Mouse (Mus musculus): ENCODE data around the gene Mycbp.
"Not testable (repeated sequence)": the region's sequence is repeated elsewhere in the genome, so short reads cannot be mapped to it uniquely, and the experiment has no call there.

The Mycbp gene

DNA sequence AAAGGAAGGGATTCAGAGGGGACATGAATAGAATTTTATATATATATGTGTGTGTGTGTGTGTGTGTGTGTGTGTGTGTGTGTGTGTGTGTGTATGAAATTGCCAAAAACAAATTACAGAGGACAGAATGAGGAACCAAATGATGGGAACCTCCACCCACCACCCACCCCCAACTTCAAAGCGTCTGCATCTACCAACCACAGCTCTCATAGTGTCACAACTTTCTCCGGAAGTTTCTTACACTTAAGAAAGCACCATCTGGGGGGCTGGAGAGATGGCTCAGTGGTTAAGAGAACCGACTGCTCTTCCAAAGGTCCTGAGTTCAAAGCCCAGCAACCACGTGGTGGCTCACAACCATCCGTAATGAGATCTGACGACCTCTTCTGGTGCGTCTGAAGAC lies 36.2 kb downstream of the Mycbp start:
- not testable (repeated sequence) for DNase-seq (ENCODE audit: low read depth, low spot score)

DNA sequence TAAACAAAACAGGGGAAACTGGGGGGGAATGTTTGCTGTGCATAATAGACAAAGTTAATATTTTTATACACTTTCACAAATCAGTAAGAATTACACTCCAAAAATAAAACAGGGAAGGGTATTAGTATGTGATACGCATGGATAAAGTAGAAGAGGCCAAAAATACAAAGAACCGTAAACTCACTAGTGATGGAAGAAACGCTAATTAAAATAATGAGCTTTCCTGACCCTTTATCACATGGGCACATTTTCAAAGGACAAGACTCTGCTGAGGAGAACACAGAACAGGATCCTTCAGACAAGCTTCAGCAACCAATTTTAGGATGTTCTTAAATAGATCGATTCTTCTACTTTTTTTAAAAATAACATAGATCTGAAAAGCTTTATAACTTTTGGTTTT lies 42.1 kb downstream of the Mycbp start:
- DNase-seq (ENCODE audit: low read depth, low spot score) = no peak

- no peak for DNase-seq (ENCODE audit: low read depth, low spot score)
Measured at GRCm38 (mm10) chr4:123947149-123947548, 42.5 kb downstream of the Mycbp start.

GRCm38 (mm10) chr4:123948901-123949300 lies 44.3 kb downstream of the Mycbp start:
- no peak for DNase-seq (ENCODE audit: low read depth, low spot score)

GRCm38 (mm10) chr4:123949649-123950048 lies 45.0 kb downstream of the Mycbp start:
- DNase-seq (ENCODE audit: low read depth, low spot score) = no peak

DNA sequence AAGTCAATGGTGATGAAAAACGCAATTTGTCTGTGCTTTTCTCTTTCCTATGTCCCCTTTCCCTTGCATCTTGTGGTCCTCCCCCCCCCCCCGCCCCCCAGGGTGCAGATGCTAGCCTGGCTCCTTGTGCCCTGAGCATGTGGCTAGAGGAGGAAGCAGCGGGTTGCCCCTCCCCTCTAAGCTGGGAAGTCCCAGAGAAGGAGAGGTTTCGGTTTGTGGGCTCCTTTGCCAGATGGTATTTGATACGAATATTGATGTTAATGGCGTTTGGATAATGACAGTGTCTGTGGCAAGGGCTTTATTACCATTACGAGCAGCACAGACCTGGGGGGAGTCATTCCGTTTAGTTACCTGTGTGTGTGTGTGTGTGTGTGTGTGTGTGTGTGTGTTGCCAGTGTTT lies 47.4 kb downstream of the Mycbp start:
- no peak for DNase-seq (ENCODE audit: low read depth, low spot score)

DNA sequence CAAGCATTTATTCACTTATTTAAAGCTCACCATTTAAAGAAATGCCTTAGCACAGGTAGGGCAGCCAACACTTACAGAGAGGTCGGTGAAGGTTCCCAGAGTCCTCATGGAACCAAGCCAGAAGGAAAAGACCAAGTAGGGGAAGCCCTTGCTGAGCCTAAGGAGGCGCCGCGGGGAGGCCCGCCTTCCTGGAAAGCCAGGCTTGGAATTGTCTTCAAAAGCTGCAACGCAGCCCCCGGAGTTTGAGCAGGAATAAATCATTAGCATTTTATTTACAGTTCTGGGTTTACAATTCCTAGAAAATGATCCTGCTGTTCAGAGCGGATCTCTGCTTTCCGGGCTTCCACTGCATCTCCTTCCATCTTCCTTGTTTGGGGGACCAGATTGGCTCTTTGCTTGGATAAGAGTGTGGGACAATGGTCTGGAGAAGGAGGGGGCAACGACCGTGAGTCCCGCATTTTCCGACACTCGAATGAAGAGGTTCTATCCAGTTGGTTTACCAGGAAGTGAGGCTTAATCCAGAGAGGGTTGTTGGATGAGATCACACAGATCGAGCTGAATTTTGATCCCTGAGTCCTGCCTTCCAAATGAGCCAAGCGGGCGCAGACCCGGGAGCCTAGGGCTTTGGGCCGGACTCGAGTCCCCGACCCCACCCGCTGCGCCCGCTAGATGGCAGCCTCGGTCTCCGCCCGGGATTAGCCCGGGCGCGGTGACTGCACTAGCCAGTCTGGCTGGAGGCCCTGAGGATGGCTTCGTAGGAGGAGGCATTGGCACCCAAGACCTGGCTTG lies 52.3 kb downstream of the Mycbp start:
- peak; percentile 67 for DNase-seq (ENCODE audit: low read depth, low spot score)

DNA sequence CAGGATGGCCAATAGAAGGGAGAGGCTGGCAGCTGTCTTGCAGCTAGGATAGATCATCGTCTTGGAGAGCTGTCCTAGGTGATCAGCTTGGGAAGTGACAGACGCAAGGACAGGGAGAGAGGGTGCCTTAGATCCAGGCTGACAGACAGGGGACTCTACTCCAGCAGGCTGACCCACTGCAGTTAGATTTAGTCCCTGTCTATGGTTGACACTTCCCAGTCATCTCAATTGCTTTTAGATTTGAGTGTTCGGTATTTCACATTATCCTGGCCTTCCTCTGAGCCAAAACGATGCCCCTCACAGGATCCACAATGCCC lies 52.8 kb downstream of the Mycbp start:
- no peak for DNase-seq (ENCODE audit: low read depth, low spot score)

DNA sequence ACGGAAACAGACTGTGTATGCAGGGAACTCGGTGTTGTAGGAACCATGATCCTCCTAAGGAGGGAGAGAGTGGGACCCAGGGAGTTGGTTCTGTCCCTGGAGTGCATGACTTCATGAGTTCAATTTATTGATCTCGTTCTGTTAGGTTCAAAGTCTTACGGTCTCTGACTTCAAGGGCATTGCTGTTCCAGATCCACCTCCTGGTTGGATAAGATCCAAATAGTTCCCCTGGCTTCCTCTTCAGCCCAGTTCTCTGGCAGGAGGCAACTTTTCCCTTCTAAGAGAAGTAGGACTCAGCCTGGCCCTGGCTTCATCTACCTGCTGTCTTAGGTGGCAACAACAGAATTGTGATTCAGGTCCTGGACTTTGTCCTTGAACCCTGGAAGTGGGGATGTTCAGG lies 53.3 kb downstream of the Mycbp start:
- no peak for DNase-seq (ENCODE audit: low read depth, low spot score)

DNA sequence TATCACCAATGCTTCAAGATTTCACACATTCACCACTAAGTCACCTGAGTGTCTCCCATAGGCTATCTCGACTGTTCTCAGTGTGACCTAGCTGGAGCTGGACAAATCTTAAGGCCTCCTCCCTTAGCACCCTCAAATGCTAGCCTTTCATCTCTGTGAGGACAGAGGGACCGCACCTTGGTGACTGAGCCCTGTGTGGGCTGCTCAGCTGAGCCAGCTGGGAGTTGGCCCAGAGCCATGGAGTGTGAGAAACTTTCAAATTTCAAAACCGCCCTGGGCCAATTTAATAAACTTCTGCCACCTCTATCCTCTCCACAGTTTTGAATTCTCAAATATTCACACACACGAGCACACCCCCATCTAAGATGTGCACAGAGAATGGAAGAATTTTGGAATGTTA lies 56.3 kb downstream of the Mycbp start:
- DNase-seq (ENCODE audit: low read depth, low spot score) = no peak
